ENCODE assay signal across 8 mouse cellular contexts in genomic region chr8:4403960-4404879, GRCm38 (mm10).
DNase-seq lines count a peak whose midpoint lies in the region; ATAC-seq and TF ChIP-seq lines count a peak whose summit lies in the region.

No protein-coding gene starts in this region.

- peaks cover 7% of the 10 kb centered on the region for H3K4me1 ChIP-seq in testis, adult 2 months (ENCODE audit: control insufficient read depth, insufficient read depth, low read length)
- no peaks in the 10 kb centered on the region for H3K4me1 ChIP-seq in forebrain, postnatal 0 days (ENCODE audit: insufficient read depth)
- peaks cover 4% of the 10 kb centered on the region; the same call in 1 of the 2 replicates for H3K4me1 ChIP-seq in intestine, embryonic 16.5 days (ENCODE audit: control insufficient read depth, insufficient read depth, low read length)

- peak overlapping the region; percentile 55 for H3K4me2 ChIP-seq in forebrain, postnatal 0 days (ENCODE audit: low read depth)
- H3K4me2 ChIP-seq in intestine, embryonic 16.5 days (ENCODE audit: low read depth, low read length) = peak overlapping the region; percentile 67

- peak overlapping the region; percentile 34 for H3K4me3 ChIP-seq in testis, adult 2 months (ENCODE audit: control insufficient read depth, low read depth, low read length)
- peak overlapping the region; percentile 33 for H3K4me3 ChIP-seq in forebrain, postnatal 0 days (ENCODE audit: low read depth, low read length)
- H3K4me3 ChIP-seq in intestine, embryonic 16.5 days (ENCODE audit: low read length) = peak overlapping the region; percentile 39

- no peak for TF ChIP-seq POLR2A in testis, adult 2 months (IDR thresholded peaks at IDR 0.05; ENCODE audit: control insufficient read depth, low read depth, low read length)

- 55% methylated on average over 19 of the region's 19 CpGs for WGBS in forebrain, postnatal 0 days
- 39% methylated on average over 19 of the region's 19 CpGs for WGBS in intestine, embryonic 16.5 days

- H3K9me3 ChIP-seq in forebrain, postnatal 0 days (ENCODE audit: low read length) = no peaks in the 10 kb centered on the region
- H3K9me3 ChIP-seq in intestine, embryonic 16.5 days (ENCODE audit: control insufficient read depth, low read length) = no peaks in the 10 kb centered on the region

- peak; percentile 42 for ATAC-seq in forebrain, postnatal 0 days
- ATAC-seq in intestine, embryonic 16.5 days = peak; percentile 71

- TF ChIP-seq CTCF in testis, adult 2 months (IDR thresholded peaks at IDR 0.05; ENCODE audit: control insufficient read depth, insufficient read depth, insufficient replicate concordance, low read depth, low read length) = no peak
- TF ChIP-seq CTCF in forebrain, postnatal 0 days (IDR thresholded peaks at IDR 0.05; ENCODE audit: low read depth) = no peak

- H3K27ac ChIP-seq in testis, adult 2 months (ENCODE audit: control insufficient read depth, insufficient read depth, low read depth, low read length) = peak overlapping the region; percentile 49; the same call in 1 of the 2 replicates
- no peak overlapping the region for H3K27ac ChIP-seq in forebrain, postnatal 0 days (ENCODE audit: low read depth, low read length)
- no peak overlapping the region for H3K27ac ChIP-seq in intestine, embryonic 16.5 days (ENCODE audit: low read length)

- H3K27me3 ChIP-seq in testis, adult 2 months (ENCODE audit: control insufficient read depth, insufficient read depth, low read length) = no peaks in the 10 kb centered on the region
- H3K27me3 ChIP-seq in forebrain, postnatal 0 days (ENCODE audit: insufficient read depth, low read length) = no peaks in the 10 kb centered on the region
- no peaks in the 10 kb centered on the region for H3K27me3 ChIP-seq in intestine, embryonic 16.5 days (replicated peaks; ENCODE audit: control insufficient read depth, insufficient read depth, low read length)

- DNase-seq in testis, postnatal 14 days (ENCODE audit: low spot score) = no peak
- peak; percentile 24 for DNase-seq in forebrain, postnatal 0 days
- peak; percentile 13 for DNase-seq in lung, postnatal 36 days
- DNase-seq in right cerebral cortex, postnatal 14 days = no peak
- no peak for DNase-seq in right cerebral cortex, postnatal 36 days (ENCODE audit: low spot score in 2 of 2)
- no peak for DNase-seq in frontal cortex, postnatal 10 days (ENCODE audit: low spot score in 2 of 2)

- no peaks in the 10 kb centered on the region for H3K36me3 ChIP-seq in testis, adult 2 months (ENCODE audit: control insufficient read depth, insufficient read depth, low read length)
- H3K36me3 ChIP-seq in forebrain, postnatal 0 days (ENCODE audit: insufficient read depth) = no peaks in the 10 kb centered on the region
- no peaks in the 10 kb centered on the region for H3K36me3 ChIP-seq in intestine, embryonic 16.5 days (ENCODE audit: control insufficient read depth, insufficient read depth, low read length)

- peak overlapping the region; percentile 29; the same call in 1 of the 2 replicates for H3K9ac ChIP-seq in forebrain, postnatal 0 days
- peak overlapping the region; percentile 61 for H3K9ac ChIP-seq in intestine, embryonic 16.5 days (ENCODE audit: low read depth, low read length)

Comparison
In these comparisons a context has a peak if more than half of its experiments do, and no peak if none do; other contexts are left out.
1. DNase-seq: peak in forebrain, postnatal 0 days (single experiment) and lung, postnatal 36 days (single experiment); none in testis, postnatal 14 days (single experiment), right cerebral cortex, postnatal 14 days (single experiment), right cerebral cortex, postnatal 36 days (0 of 2) and frontal cortex, postnatal 10 days (0 of 2).
2. Peak in every context shown above with its lines, with median percentiles within 50 percentile points of each other: H3K4me3 ChIP-seq.